Comparison of ENCODE assay signal across 11 mouse cellular contexts in genomic region chr5:93128765-93129164, GRCm38 (mm10). TPM values are rescaled to one million over a fixed set of nuclear protein-coding genes. Genes with fewer than 3 reads are reported as not detected.
DNase-seq lines count a peak whose midpoint lies in the region; ATAC-seq and TF ChIP-seq lines count a peak whose summit lies in the region.
"Had no signal": no experiment of that assay in that cellular context is flagged by ENCODE, and none has a peak within 500 bp of the region (broad histone marks: within the 10 kb centered on the region; RNA-seq: fewer than 3 reads in every experiment).

No protein-coding gene starts in this region.

- no peak overlapping the region for H3K4me2 ChIP-seq in hindbrain, embryonic 14.5 days (replicated peaks)
- no peak overlapping the region for H3K4me2 ChIP-seq in kidney, embryonic 16.5 days (replicated peaks; ENCODE audit: low read depth, low read length)
- H3K4me2 ChIP-seq: heart, embryonic 12.5 days had no signal

- no peak overlapping the region for H3K9ac ChIP-seq in hindbrain, embryonic 14.5 days
- no peak overlapping the region for H3K9ac ChIP-seq in kidney, embryonic 16.5 days (replicated peaks; ENCODE audit: low read length)
- H3K9ac ChIP-seq: heart, embryonic 12.5 days had no signal

- H3K4me1 ChIP-seq in hindbrain, embryonic 14.5 days (replicated peaks; ENCODE audit: control insufficient read depth, insufficient read depth, low read length), result peaks cover 59% of the 10 kb centered on the region
- H3K4me1 ChIP-seq in kidney, embryonic 16.5 days (ENCODE audit: insufficient read depth, low read length), result peaks cover 91% of the 10 kb centered on the region
- peaks cover 36% of the 10 kb centered on the region; the same call in 1 of the 2 replicates for H3K4me1 ChIP-seq in small intestine, adult 2 months (ENCODE audit: control insufficient read depth, insufficient read depth, insufficient read length, low read length)

- no peak for DNase-seq in left cerebral cortex, adult 2 months (ENCODE audit: extremely low spot score in 1 of 2, low spot score in 2 of 2)
- DNase-seq in left cerebral cortex, postnatal 36 days (ENCODE audit: low spot score in 2 of 2), result no peak
- no peak for DNase-seq in hindbrain, embryonic 14.5 days (ENCODE audit: low spot score)
- no peak for DNase-seq in urinary bladder, adult 18-20 months (ENCODE audit: low spot score in 2 of 2)
- no peak for DNase-seq in spleen, postnatal 36 days (ENCODE audit: low spot score in 2 of 2)
- DNase-seq: liver; lung, postnatal 10 days; right cerebral cortex, adult 18-20 months had no signal

- H3K9me3 ChIP-seq in hindbrain, embryonic 14.5 days (ENCODE audit: control insufficient read depth, low read length), result no peaks in the 10 kb centered on the region
- H3K9me3 ChIP-seq in kidney, embryonic 16.5 days (ENCODE audit: low read length), result no peaks in the 10 kb centered on the region
- H3K9me3 ChIP-seq: heart, embryonic 12.5 days had no signal

- intact Hi-C loops in left cerebral cortex, adult 2 months (cut with DNase I), result loop anchor here (5.0 kb wide), 1 partner anchor 36 kb away; the partner anchor contains the start of gene Sept11
- intact Hi-C loops in left cerebral cortex, postnatal 36 days (cut with DNase I), result loop anchor here (5.0 kb wide), 1 partner anchor 36 kb away; the partner anchor contains the start of gene Sept11

- H3K4me3 ChIP-seq in left cerebral cortex, adult 2 months, result no peak overlapping the region
- no peak overlapping the region for H3K4me3 ChIP-seq in hindbrain, embryonic 14.5 days (replicated peaks; ENCODE audit: low read length)
- no peak overlapping the region for H3K4me3 ChIP-seq in kidney, embryonic 16.5 days (ENCODE audit: low read length)
- H3K4me3 ChIP-seq in small intestine, adult 2 months (ENCODE audit: low read depth, low read length), result no peak overlapping the region
- H3K4me3 ChIP-seq: heart, embryonic 12.5 days had no signal

- no peak for TF ChIP-seq CTCF in left cerebral cortex, adult 2 months (IDR thresholded peaks at IDR 0.05)
- no peak for TF ChIP-seq CTCF in small intestine, adult 2 months (IDR thresholded peaks at IDR 0.05; ENCODE audit: extremely low read depth, insufficient read length, insufficient replicate concordance, low read depth, low read length)

- 86% methylated on average over 3 of the region's 3 CpGs for WGBS in hindbrain, embryonic 14.5 days
- WGBS in kidney, embryonic 16.5 days, result 64% methylated on average over 3 of the region's 3 CpGs
- WGBS in small intestine, adult 2 months, result 32% methylated on average over 3 of the region's 3 CpGs

- no peaks in the 10 kb centered on the region for H3K36me3 ChIP-seq in hindbrain, embryonic 14.5 days (replicated peaks; ENCODE audit: control insufficient read depth, insufficient read depth)
- H3K36me3 ChIP-seq in kidney, embryonic 16.5 days (ENCODE audit: insufficient read depth, low read length), result no peaks in the 10 kb centered on the region
- no peaks in the 10 kb centered on the region for H3K36me3 ChIP-seq in small intestine, adult 2 months (ENCODE audit: control insufficient read depth, insufficient read depth, low read length)
- H3K36me3 ChIP-seq: heart, embryonic 12.5 days had no signal

- no peak for TF ChIP-seq POLR2A in small intestine, adult 2 months (IDR thresholded peaks at IDR 0.05; ENCODE audit: low read depth, low read length)

- no peaks in the 10 kb centered on the region for H3K27me3 ChIP-seq in hindbrain, embryonic 14.5 days (ENCODE audit: control insufficient read depth, insufficient read depth, low read length)
- no peaks in the 10 kb centered on the region for H3K27me3 ChIP-seq in kidney, embryonic 16.5 days (ENCODE audit: insufficient read depth, low read length)
- no peaks in the 10 kb centered on the region for H3K27me3 ChIP-seq in small intestine, adult 2 months (ENCODE audit: control insufficient read depth, insufficient read depth, low read length)
- H3K27me3 ChIP-seq: heart, embryonic 12.5 days had no signal

- H3K27ac ChIP-seq in left cerebral cortex, adult 2 months, result peak overlapping the region; percentile 20
- peak overlapping the region; percentile 61 for H3K27ac ChIP-seq in hindbrain, embryonic 14.5 days
- peak overlapping the region; percentile 96 for H3K27ac ChIP-seq in kidney, embryonic 16.5 days (ENCODE audit: low read length)
- H3K27ac ChIP-seq in small intestine, adult 2 months (ENCODE audit: insufficient read depth, low read depth, low read length), result peak overlapping the region; percentile 97

- ATAC-seq in hindbrain, embryonic 14.5 days (ENCODE audit: low FRiP score), result no peak
- ATAC-seq in kidney, embryonic 16.5 days (ENCODE audit: low FRiP score, low TSS enrichment), result no peak

RNA-seq across cellular contexts. Expression of gene Sept11, which starts 35.5 kb away (rescaled TPM):
- total RNA-seq in left cerebral cortex, adult 2 months (2021), result 100 to 1,000 TPM; 197 to 203 TPM
- total RNA-seq in left cerebral cortex, postnatal 36 days (2021), result 100 to 1,000 TPM; 185 to 201 TPM
- polyA plus RNA-seq in hindbrain, embryonic 14.5 days (2014; fragmentation: Nextera tagmentation; extraction: Ambion mirVana), result 155 and 163 TPM in 2 replicates
- 216 and 232 TPM in 2 replicates for polyA plus RNA-seq in kidney, embryonic 16.5 days (2015; fragmentation: Nextera tagmentation; extraction: Ambion mirVana)
- polyA plus RNA-seq in small intestine, adult 2 months (2012; rRNA removed), result 7.0 and 12.9 TPM in 2 replicates

Comparison
In these comparisons a context has a peak if more than half of its experiments do, and no peak if none do; other contexts are left out.
1. H3K27ac ChIP-seq: peak in every context shown above with its lines; median percentile 97 in small intestine, adult 2 months; 96 in kidney, embryonic 16.5 days; 61 in hindbrain, embryonic 14.5 days; 20 in left cerebral cortex, adult 2 months.
2. RNA of gene Sept11, which starts 35.5 kb away (polyA plus RNA-seq): 216 to 232 TPM in kidney, embryonic 16.5 days and 155 to 163 TPM in hindbrain, embryonic 14.5 days; 7.0 to 12.9 TPM in small intestine, adult 2 months; every median in the first group is over 10 times any median in the second.